Mouse (Mus musculus) sigmoid colon, adult 10 weeks (tissue): ENCODE data around the gene Olfr818. TPM values are rescaled to one million over a fixed set of nuclear protein-coding genes. Genes with fewer than 3 reads are reported as not detected.

ENCODE experiments used
- polyA plus RNA-seq: library from polyadenylated mRNA; stranded (reverse); fragments of 350-450 nt; fragmentation: Illumina TruSeq; extraction: RNeasy Lipid Tissue Mini Kit (QIAGEN cat#74804); gene quantifications from one replicate; pipeline ENCODE4 v1.2.3, GENCODE M21; 2014; ENCODE audit warnings: low read depth, low replicate concordance

Gene Olfr818
- polyA plus RNA-seq: not detected

GRCm38 (mm10) chr10:129949000-129949399, at the start of gene Olfr818:
TSS of gene Olfr818 (minus strand) at chr10:129949100.

GRCm38 (mm10) chr10:129984962-129985361, 36.1 kb upstream of the Olfr818 start, which contains the start of gene Gm10310:
TSS of gene Gm10310 (minus strand) at chr10:129985062.

GRCm38 (mm10) chr10:129976040-129976439, 27.1 kb upstream of the Olfr818 start, which contains the start of gene Olfr247:
TSS of gene Olfr247 (minus strand) at chr10:129976140.

GRCm38 (mm10) chr10:129967166-129967565, 18.3 kb upstream of the Olfr818 start, which contains the start of gene Olfr819:
TSS of gene Olfr819 (minus strand) at chr10:129967266.

GRCm38 (mm10) chr10:129915497-129915896, 33.4 kb downstream of the Olfr818 start, which contains the start of gene Olfr816:
TSS of gene Olfr816 (minus strand) at chr10:129915597.

GRCm38 (mm10) chr10:129905767-129906166, 43.1 kb downstream of the Olfr818 start, which contains the start of gene Olfr815:
TSS of gene Olfr815 (minus strand) at chr10:129905867.

Other genes starting within 250 kb of the Olfr818 start
- not detected for gene Olfr804, start 245.9 kb downstream of the Olfr818 start, polyA plus RNA-seq
- gene Olfr805, start 219.7 kb downstream of the Olfr818 start, polyA plus RNA-seq: not detected
- not detected for gene Olfr806, start 207.2 kb downstream of the Olfr818 start, polyA plus RNA-seq
- not detected for gene Olfr807, start 191.3 kb downstream of the Olfr818 start, polyA plus RNA-seq
- gene Olfr808, start 183.6 kb downstream of the Olfr818 start, polyA plus RNA-seq: not detected
- not detected for gene Olfr809, start 174.5 kb downstream of the Olfr818 start, polyA plus RNA-seq
- not detected for gene Olfr810, start 154.2 kb downstream of the Olfr818 start, polyA plus RNA-seq
- gene Olfr811, start 144.7 kb downstream of the Olfr818 start, polyA plus RNA-seq: not detected
- gene Olfr812, start 103.0 kb downstream of the Olfr818 start, polyA plus RNA-seq: not detected
- not detected for gene Olfr813, start 93.7 kb downstream of the Olfr818 start, polyA plus RNA-seq
- gene Olfr814, start 69.2 kb downstream of the Olfr818 start, polyA plus RNA-seq: not detected
- gene Olfr815, start 43.2 kb downstream of the Olfr818 start, polyA plus RNA-seq: not detected
- not detected for gene Olfr816, start 33.5 kb downstream of the Olfr818 start, polyA plus RNA-seq
- gene Olfr819, start 18.2 kb upstream of the Olfr818 start, polyA plus RNA-seq: not detected
- gene Olfr247, start 27.0 kb upstream of the Olfr818 start, polyA plus RNA-seq: not detected
- not detected for gene Gm10310, start 36.0 kb upstream of the Olfr818 start, polyA plus RNA-seq
- gene Olfr820, start 63.5 kb upstream of the Olfr818 start, polyA plus RNA-seq: not detected
- not detected for gene Olfr821, start 81.2 kb upstream of the Olfr818 start, polyA plus RNA-seq
- not detected for gene Olfr822, start 122.1 kb upstream of the Olfr818 start, polyA plus RNA-seq
- not detected for gene Olfr823, start 166.3 kb upstream of the Olfr818 start, polyA plus RNA-seq
- not detected for gene Olfr824, start 180.9 kb upstream of the Olfr818 start, polyA plus RNA-seq
- not detected for gene Olfr825, start 217.7 kb upstream of the Olfr818 start, polyA plus RNA-seq
- gene Olfr826, start 235.1 kb upstream of the Olfr818 start, polyA plus RNA-seq: not detected